Mouse (Mus musculus): Measurements from ENCODE around the gene Cyfip2. TPM values are rescaled to one million over a fixed set of nuclear protein-coding genes. Genes with fewer than 3 reads are reported as not detected.

The Cyfip2 gene
- polyA plus RNA-seq, 1 experiment from 2014 or later = 84.9 TPM

DNA sequence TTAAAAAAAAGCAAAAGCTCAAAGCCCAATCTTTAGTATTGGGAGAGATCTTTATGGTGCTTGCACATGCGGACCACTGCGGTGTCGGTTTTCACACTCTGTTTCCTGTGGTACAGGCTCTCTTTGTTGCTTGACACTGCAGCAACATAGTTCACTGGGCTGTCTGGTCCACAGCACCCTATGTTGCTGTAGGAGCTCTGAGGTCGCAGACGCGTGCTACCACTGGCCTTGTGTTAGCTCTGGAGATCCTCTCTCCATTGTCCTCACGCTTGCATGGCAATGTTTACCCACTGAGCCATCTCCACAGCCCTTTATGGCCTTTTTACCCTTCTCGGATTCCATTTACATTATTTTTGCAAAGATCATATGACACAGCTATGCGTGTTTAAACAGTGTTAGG lies 43.3 kb downstream of the Cyfip2 start:
- Histone ChIP-seq H3K9ac (no peak overlapping the region), H3K4me2 (no peak overlapping the region), H3K4me3 (no peak overlapping the region), H3K4me1 (replicated peaks) (no peaks in the 10 kb centered on the region), H3K27me3 (no peaks in the 10 kb centered on the region), H3K9me3 (no peaks in the 10 kb centered on the region), H3K36me3 (peaks cover 91% of the 10 kb centered on the region), H3K27ac (replicated peaks) (no peak overlapping the region)
- WGBS = 81% methylated on average over 9 of the region's 9 CpGs
- peak; percentile 24; the same call in 1 of the 2 replicates for ATAC-seq (ENCODE audit: low read depth)

DNA sequence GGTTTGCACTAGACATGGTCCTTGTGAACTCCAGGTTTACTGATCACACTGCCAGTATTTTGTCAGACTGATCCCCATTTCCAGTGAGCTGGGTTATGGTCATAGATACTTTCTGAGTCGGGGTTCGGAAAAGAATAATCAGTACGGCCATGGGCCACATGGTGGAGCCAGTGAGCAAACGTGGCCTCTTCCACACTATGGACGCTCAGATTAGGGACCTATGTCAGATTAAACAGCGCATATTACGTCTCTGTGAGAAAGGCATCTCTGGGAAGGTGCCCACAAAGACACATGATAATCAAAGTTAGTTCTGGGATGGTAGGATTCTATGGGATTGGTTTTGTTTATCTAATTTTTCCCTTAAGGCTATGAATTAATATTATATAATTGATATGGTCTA lies 43.7 kb downstream of the Cyfip2 start:
- Histone ChIP-seq H3K4me2 (no peak overlapping the region), H3K4me3 (no peak overlapping the region), H3K27ac (replicated peaks) (no peak overlapping the region), H3K27me3 (no peaks in the 10 kb centered on the region), H3K36me3 (peaks cover 90% of the 10 kb centered on the region), H3K4me1 (replicated peaks) (no peaks in the 10 kb centered on the region), H3K9me3 (no peaks in the 10 kb centered on the region), H3K9ac (no peak overlapping the region)
- peak; percentile 72 for ATAC-seq (ENCODE audit: low read depth)
- WGBS = 24% methylated on average over 7 of the region's 7 CpGs

DNA sequence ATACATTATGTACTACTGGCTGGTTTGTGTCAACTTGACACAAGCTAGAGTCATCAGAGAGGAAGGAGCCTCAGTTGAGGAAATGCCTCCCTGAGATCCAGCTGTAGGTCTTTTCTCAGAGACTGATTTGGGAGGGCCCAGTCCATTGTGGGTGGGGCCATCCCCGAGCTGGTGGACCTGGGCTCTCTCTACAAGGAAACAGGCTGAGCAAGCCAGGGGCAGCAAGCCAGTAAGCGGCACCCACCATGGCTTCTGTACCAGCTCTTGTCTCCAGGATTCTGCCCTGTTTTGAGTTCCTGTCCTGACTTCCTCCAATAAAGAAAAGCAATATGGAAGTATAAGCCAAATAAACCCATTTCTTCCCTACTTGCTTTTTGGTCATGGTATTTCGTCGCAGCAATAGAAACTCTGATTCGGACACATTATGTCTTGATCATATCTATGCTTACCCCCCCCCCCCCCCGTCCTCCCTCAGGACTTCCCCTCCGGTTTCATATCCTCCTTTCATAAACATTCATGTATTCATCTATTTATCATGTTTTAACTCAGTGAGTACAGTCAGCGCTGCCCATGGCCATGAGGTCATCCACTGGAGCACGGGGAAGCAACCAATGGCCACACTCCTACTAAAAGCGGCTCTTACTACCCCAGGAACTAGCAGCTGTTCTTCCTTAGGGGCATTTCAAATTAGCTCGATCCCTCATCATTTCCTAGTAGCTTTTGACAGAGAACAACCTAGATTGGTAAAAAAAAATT lies 47.5 kb downstream of the Cyfip2 start:
- peaks cover 91% of the 10 kb centered on the region for H3K36me3 ChIP-seq
- H3K4me3 ChIP-seq = no peak overlapping the region

DNA sequence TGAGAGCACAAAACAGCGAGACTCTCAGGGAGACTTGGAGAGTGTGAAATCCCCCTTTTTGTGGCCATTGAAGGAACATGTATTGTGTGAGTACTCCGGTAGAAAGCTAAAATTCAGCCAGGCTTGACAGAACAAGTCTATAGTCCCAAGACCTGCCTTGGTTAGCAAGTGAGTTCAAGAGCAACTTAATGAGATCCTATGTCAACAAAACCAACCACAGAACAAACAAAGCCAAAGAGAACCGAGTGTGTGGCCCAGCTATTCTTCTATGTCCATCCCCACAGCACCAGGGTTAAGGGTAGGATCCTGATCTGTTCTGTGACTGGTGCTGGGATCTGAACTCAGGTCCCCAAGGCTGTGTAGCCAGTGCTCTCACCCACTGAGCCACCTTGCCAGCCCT lies 48.1 kb downstream of the Cyfip2 start:
- ATAC-seq (ENCODE audit: low read depth) = no peak
- Histone ChIP-seq H3K4me3 (no peak overlapping the region), H3K4me2 (no peak overlapping the region), H3K27ac (replicated peaks) (no peak overlapping the region), H3K27me3 (no peaks in the 10 kb centered on the region), H3K4me1 (replicated peaks) (no peaks in the 10 kb centered on the region), H3K9ac (no peak overlapping the region), H3K36me3 (peaks cover 92% of the 10 kb centered on the region), H3K9me3 (no peaks in the 10 kb centered on the region)
- 84% methylated on average over 3 of the region's 3 CpGs for WGBS

More for the DNA sequence above, 47.5 kb downstream of the Cyfip2 start:
- no peak overlapping the region for H3K9ac ChIP-seq
- H3K9me3 ChIP-seq = no peaks in the 10 kb centered on the region
- ATAC-seq (ENCODE audit: low read depth) = no peak
- 91% methylated on average over 11 of the region's 11 CpGs for WGBS
- H3K4me1 ChIP-seq (replicated peaks) = no peaks in the 10 kb centered on the region
- H3K27me3 ChIP-seq = no peaks in the 10 kb centered on the region
- no peak overlapping the region for H3K27ac ChIP-seq (replicated peaks)
- H3K4me2 ChIP-seq = no peak overlapping the region

DNA sequence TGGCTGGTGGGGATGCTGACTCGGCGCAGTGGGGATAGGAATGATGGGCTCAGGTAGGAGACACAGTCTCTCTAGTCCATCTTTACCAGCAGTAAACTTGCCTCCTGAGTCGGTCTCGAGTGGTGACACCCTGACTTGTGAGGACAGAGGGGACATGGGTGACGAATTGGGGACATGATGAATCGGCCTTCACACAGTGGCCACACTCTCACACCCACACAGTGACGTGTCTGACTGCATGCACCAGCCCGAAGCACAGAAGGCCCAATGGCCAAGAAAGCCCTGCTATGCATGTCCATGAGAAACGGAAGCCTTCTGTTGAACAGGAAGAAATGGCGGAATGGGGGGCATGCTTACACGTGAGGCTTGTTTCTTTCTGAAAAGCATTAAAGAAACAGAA lies 49.4 kb downstream of the Cyfip2 start:
- Histone ChIP-seq H3K27ac (replicated peaks) (no peak overlapping the region), H3K9me3 (no peaks in the 10 kb centered on the region), H3K4me3 (no peak overlapping the region), H3K9ac (no peak overlapping the region), H3K36me3 (peaks cover 97% of the 10 kb centered on the region), H3K4me2 (no peak overlapping the region), H3K27me3 (no peaks in the 10 kb centered on the region), H3K4me1 (replicated peaks) (no peaks in the 10 kb centered on the region)
- 94% methylated on average over 11 of the region's 11 CpGs for WGBS
- no peak for ATAC-seq (ENCODE audit: low read depth)

DNA sequence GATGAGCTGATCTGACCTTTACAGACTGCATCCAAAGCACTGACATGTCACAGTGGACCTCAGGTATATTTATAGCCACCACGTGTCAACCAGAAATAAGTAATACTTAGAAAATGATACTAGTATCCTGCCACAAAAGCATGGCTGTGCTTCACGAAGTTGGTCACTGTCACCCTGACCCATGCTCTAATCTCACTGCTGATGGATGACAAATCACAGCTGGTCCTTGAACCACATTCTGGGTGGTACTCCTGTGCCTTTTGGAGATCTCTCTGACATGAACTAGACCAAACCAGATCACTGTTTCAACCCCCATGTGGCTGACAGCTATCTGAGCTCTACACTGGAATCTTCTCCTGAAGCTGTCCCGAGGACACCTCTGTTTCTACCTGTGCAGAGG lies 49.8 kb downstream of the Cyfip2 start:
- no peak for ATAC-seq (ENCODE audit: low read depth)
- 76% methylated on average over 3 of the region's 3 CpGs for WGBS
- peaks cover 97% of the 10 kb centered on the region for H3K36me3 ChIP-seq
- no peak overlapping the region for H3K4me3 ChIP-seq
- H3K27ac ChIP-seq (replicated peaks) = no peak overlapping the region
- no peaks in the 10 kb centered on the region for H3K4me1 ChIP-seq (replicated peaks)
- no peak overlapping the region for H3K9ac ChIP-seq
- H3K4me2 ChIP-seq = no peak overlapping the region
- H3K9me3 ChIP-seq = no peaks in the 10 kb centered on the region
- no peaks in the 10 kb centered on the region for H3K27me3 ChIP-seq

DNA sequence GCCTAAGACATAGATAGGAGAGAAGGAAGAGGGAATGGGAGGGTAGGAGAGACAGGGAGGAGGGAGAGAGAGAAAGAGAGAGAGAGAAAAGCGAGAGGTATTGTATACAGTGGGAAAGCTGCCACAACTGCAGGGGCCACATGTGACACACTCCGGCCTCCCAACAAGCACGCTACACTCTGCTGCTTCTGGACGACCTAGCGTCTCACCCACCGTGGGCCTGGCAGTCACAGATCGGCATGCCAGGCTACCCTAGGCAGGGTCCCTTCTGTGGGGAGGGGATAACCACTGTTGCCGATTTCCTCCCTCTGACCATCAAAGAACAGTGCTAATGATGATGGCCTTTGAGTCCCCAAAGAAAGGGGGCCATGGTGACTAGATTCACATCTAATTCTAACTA lies 53.9 kb downstream of the Cyfip2 start:
- Histone ChIP-seq H3K4me1 (replicated peaks) (no peaks in the 10 kb centered on the region), H3K27ac (replicated peaks) (no peak overlapping the region), H3K4me3 (no peak overlapping the region), H3K9me3 (no peaks in the 10 kb centered on the region; the same call in 1 of the 2 replicates), H3K4me2 (no peak overlapping the region), H3K27me3 (no peaks in the 10 kb centered on the region), H3K36me3 (peaks cover 97% of the 10 kb centered on the region), H3K9ac (no peak overlapping the region)
- 95% methylated on average over 8 of the region's 8 CpGs for WGBS
- ATAC-seq (ENCODE audit: low read depth) = no peak

DNA sequence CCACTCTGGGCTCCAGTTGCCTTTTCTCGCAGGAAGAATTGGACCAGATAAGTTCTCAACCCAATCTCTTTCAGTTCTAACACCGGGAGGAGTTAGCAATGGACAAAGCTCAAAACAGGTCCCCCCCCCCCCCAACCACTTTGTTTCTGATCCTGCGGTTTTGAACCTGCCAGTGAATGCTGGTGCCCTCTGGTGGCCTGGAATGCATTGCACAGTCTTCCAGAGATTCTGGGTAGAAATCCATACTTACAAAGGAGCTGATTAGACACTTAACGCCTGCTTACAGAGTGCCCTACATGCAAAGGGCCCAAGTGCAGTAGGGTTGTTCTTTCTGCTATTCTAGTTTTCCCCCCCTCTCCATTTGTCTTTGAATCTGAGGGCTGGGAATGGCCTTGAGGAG lies 54.5 kb downstream of the Cyfip2 start:
- no peaks in the 10 kb centered on the region; the same call in 1 of the 2 replicates for H3K9me3 ChIP-seq
- peaks cover 97% of the 10 kb centered on the region for H3K36me3 ChIP-seq
- no peak overlapping the region for H3K4me2 ChIP-seq
- no peak for ATAC-seq (ENCODE audit: low read depth)
- no peaks in the 10 kb centered on the region for H3K27me3 ChIP-seq
- WGBS = 72% methylated on average over 4 of the region's 4 CpGs
- H3K27ac ChIP-seq (replicated peaks) = no peak overlapping the region
- H3K4me1 ChIP-seq (replicated peaks) = no peaks in the 10 kb centered on the region
- H3K9ac ChIP-seq = no peak overlapping the region
- H3K4me3 ChIP-seq = no peak overlapping the region

DNA sequence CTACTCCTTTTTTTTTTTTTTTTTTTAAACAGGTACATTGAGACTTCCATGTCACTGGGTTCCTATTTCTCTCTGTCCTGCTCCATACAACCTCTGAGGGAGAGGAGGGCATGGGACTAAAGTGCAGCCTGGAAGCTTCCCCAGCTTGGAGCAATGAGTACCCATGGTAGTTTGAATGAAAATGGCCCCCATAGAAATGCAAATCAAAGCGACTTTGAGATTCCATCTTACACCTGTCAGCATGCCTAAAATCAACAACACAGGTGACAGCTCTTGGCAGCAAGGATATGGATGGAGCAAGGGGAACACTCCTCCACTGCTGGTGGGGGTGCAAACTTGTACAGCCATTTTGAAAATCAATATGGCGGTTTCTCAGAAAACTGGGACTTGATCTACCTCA lies 57.4 kb downstream of the Cyfip2 start:
- 89% methylated on average over 2 of the region's 2 CpGs for WGBS
- H3K4me3 ChIP-seq = no peak overlapping the region
- H3K27me3 ChIP-seq = no peaks in the 10 kb centered on the region
- ATAC-seq (ENCODE audit: low read depth) = no peak
- peaks cover 96% of the 10 kb centered on the region for H3K36me3 ChIP-seq
- no peaks in the 10 kb centered on the region for H3K4me1 ChIP-seq (replicated peaks)
- H3K27ac ChIP-seq (replicated peaks) = no peak overlapping the region
- H3K4me2 ChIP-seq = no peak overlapping the region
- no peak overlapping the region for H3K9ac ChIP-seq
- H3K9me3 ChIP-seq = no peaks in the 10 kb centered on the region; the same call in 1 of the 2 replicates

DNA sequence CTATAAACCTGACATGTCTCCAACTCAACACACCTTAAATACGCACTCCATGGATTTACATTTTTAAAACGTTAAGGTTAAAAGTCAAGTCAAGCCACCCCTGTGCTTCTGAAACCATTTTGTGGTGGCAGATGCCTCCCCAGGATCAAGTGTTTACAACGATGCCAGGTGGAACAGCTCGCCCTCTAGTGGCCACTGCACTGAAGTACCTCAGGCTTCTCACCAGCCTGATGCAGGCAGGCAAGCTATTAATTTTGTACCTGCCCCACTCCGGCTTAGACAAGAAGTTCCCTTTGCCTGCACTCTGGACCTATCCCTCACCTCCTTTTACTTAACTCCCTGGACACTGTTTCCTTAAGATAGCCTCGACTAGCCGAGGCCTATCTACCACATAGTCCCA lies 60.7 kb downstream of the Cyfip2 start:
- ATAC-seq (ENCODE audit: low read depth) = no peak; the same call in 1 of the 2 replicates
- H3K36me3 ChIP-seq = peaks cover 95% of the 10 kb centered on the region
- no peak overlapping the region for H3K27ac ChIP-seq (replicated peaks)
- no peak overlapping the region for H3K9ac ChIP-seq
- no peak overlapping the region for H3K4me3 ChIP-seq
- WGBS = 31% methylated on average over 7 of the region's 7 CpGs
- H3K27me3 ChIP-seq = no peaks in the 10 kb centered on the region
- no peak overlapping the region for H3K4me2 ChIP-seq
- H3K4me1 ChIP-seq (replicated peaks) = peaks cover 6% of the 10 kb centered on the region; the same call in 1 of the 2 replicates
- H3K9me3 ChIP-seq = no peaks in the 10 kb centered on the region

DNA sequence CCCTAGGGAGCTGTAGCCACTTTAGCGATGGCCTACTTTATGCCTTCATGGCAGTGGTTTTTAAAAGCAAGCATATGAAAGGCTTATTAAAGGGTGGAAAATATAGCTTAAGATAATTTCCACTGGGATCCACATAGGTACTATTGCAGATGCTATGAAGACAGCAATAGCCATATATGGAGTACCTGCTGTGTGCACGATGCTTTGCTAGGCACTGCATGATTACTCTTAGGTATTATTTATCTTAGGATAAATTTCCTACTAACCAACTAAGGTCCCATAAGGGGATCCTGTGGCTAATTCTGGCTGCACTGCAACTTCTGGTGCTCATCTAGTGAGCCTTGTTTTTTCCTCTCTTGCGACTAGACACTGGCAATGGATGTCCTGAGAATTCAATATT lies 64.3 kb downstream of the Cyfip2 start:
- WGBS = 70% methylated on average over 3 of the region's 3 CpGs
- Histone ChIP-seq H3K27ac (replicated peaks) (peak overlapping the region; percentile 49; the same call in 1 of the 2 replicates), H3K27me3 (no peaks in the 10 kb centered on the region), H3K4me1 (replicated peaks) (peaks cover 6% of the 10 kb centered on the region; the same call in 1 of the 2 replicates), H3K36me3 (peaks cover 90% of the 10 kb centered on the region), H3K4me2 (no peak overlapping the region), H3K9me3 (no peaks in the 10 kb centered on the region), H3K9ac (no peak overlapping the region), H3K4me3 (no peak overlapping the region)
- ATAC-seq (ENCODE audit: low read depth) = no peak

DNA sequence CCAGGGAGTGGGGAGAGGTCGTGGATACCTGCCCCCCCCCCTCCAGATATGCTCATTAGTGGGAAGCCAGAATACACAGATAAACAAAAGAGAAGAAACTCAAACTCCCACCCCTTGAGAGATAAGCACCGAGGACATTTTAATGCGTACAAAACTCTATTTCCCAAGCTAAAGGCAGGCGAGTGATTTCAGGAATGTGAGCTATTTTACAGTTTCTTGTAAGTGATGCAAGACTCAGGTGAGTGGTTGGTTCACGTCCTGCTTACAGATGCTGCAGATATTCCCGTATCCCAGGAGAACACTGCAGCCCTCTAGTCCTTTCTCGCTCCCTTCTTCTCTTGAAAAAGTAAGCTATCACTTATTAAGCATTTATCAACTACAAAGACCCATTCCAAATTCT lies 66.3 kb downstream of the Cyfip2 start:
- H3K9ac ChIP-seq = no peak overlapping the region
- ATAC-seq (ENCODE audit: low read depth) = no peak
- no peaks in the 10 kb centered on the region for H3K27me3 ChIP-seq
- 86% methylated on average over 7 of the region's 7 CpGs for WGBS
- no peak overlapping the region for H3K4me2 ChIP-seq
- H3K36me3 ChIP-seq = peaks cover 82% of the 10 kb centered on the region
- no peaks in the 10 kb centered on the region for H3K9me3 ChIP-seq
- H3K4me1 ChIP-seq (replicated peaks) = peaks cover 6% of the 10 kb centered on the region; the same call in 1 of the 2 replicates
- no peak overlapping the region for H3K4me3 ChIP-seq
- H3K27ac ChIP-seq (replicated peaks) = no peak overlapping the region

DNA sequence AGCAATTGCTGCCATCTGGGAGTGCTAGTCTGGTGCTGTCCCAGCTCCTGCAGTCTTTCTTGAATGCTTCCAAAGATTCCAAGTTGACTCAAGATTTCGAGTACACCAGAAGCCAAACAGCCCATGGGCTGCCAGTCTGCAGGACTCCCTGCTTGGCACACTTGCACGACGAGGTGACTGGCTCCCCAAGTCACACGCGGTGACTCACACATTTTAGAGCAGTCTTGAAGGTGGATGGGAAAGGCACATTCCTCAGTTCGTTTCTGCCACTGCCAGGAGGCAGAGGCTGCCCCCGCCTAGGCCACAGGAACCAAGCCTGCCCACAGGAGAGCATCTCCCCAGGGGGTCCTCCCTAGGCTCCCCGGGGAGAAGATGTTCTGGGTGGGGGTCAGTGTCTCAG lies 66.7 kb downstream of the Cyfip2 start:
- H3K9me3 ChIP-seq = no peaks in the 10 kb centered on the region
- H3K36me3 ChIP-seq = peaks cover 82% of the 10 kb centered on the region
- H3K27ac ChIP-seq (replicated peaks) = no peak overlapping the region
- H3K4me1 ChIP-seq (replicated peaks) = peaks cover 6% of the 10 kb centered on the region; the same call in 1 of the 2 replicates
- 88% methylated on average over 8 of the region's 8 CpGs for WGBS
- no peaks in the 10 kb centered on the region for H3K27me3 ChIP-seq
- no peak overlapping the region for H3K9ac ChIP-seq
- no peak overlapping the region for H3K4me2 ChIP-seq
- H3K4me3 ChIP-seq = no peak overlapping the region
- ATAC-seq (ENCODE audit: low read depth) = no peak

Data from neural tube, embryonic 13.5 days (tissue).